Mouse (Mus musculus): ENCODE results near the gene Dennd1a. TPM values are rescaled to one million over a fixed set of nuclear protein-coding genes. Genes with fewer than 3 reads are reported as not detected.
"Not testable (repeated sequence)": the region's sequence is repeated elsewhere in the genome, so short reads cannot be mapped to it uniquely, and the experiment has no call there.

The Dennd1a gene
- polyA plus RNA-seq, 1 experiment, result 20.8 TPM

DNA sequence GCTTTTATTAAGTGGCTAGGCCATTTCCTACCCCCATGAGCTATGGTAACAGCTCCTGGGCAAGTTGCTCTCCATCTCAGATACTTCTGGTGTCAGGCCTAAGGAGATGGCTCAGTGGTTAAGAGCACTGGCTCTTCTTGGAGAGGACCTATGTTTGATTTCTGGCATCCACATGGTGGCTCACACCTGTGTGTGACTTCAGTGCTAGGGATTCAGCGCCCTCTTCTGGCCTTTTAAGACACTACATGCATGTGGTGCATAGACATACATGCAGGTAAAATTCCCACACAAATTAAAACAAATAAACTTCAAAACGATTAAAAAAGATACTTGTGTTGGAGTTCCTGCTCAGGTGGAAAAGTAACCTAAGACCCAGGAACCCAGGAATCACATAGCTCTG lies 338.8 kb downstream of the Dennd1a start:
- H3K4me3 ChIP-seq (replicated peaks; ENCODE audit: extremely low read depth, low read depth, low read length), result no peak overlapping the region

DNA sequence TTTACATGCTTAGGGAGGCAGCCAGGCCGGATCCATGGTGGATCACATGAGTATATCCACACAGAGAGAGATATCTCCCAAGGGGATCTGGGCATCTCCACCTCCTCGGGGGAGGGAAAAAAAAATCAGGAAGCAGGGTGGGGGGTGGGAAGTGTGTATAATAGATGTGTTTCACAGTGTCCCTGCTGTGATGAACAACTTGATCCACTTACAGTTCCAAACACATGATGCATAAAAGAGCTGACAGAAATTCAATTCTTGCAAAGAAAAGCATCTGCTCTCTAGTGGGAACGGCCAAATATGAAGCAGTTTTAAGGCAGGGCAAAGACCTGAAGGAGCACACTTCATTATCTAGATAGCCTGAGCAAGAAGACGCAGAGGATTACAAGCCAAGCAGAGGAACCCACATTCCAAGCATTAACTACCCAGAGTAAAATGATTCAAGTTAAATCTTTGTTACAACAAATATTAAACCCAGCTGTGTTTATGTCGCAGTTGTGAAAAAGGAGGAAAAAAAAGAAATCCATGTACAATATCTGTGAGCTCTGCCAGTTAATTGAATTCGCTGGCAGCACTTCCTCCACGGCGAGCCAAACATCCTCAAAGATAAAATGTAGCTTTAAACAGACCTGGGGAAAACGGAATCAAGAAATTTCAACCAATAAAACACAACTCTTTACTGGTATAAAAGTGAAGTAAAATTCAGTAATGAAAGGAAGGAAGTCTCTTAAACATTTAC lies 341.4 kb downstream of the Dennd1a start:
- DNase-seq, result no peak
- Histone ChIP-seq H3K4me3 (replicated peaks; ENCODE audit: extremely low read depth, low read depth, low read length) (no peak overlapping the region), H3K4me1 (ENCODE audit: control insufficient read depth, insufficient read depth, low read length) (peaks cover 8% of the 10 kb centered on the region)
- TF ChIP-seq CTCF (IDR thresholded peaks at IDR 0.05; ENCODE audit: insufficient read depth, low read length) (no peak), POLR2A (IDR thresholded peaks at IDR 0.05; ENCODE audit: borderline replicate concordance, extremely low read depth, low read depth, low read length) (no peak)
- WGBS, result 38% methylated on average over 9 of the region's 9 CpGs

More for the DNA sequence above, 338.8 kb downstream of the Dennd1a start:
- H3K4me1 ChIP-seq (ENCODE audit: control insufficient read depth, insufficient read depth, low read length), result peaks cover 8% of the 10 kb centered on the region
- TF ChIP-seq CTCF (IDR thresholded peaks at IDR 0.05; ENCODE audit: insufficient read depth, low read length) (peak; percentile 56), POLR2A (IDR thresholded peaks at IDR 0.05; ENCODE audit: borderline replicate concordance, extremely low read depth, low read depth, low read length) (no peak)
- 29% methylated on average over 2 of the region's 2 CpGs for WGBS
- peak; percentile 19 for DNase-seq

DNA sequence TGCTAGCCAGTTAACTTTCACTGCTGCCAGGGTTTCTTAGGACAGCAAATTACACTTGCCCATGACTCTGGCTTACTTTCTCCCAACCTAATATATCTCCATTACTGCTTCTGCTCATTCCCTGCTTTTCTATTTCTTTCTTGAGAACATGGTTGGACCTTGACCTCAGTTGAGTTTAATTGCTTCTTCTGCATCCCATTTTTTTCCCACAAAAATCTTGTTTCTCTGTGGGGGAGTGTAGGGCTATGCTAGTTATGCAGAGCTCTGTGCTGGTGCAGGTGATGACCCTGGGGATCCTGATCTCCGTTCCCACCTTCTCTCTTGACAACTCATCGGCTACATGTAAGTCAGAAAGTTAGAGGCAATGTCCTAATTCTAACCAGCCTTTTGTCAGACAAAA lies 344.3 kb downstream of the Dennd1a start:
- Histone ChIP-seq H3K4me1 (ENCODE audit: control insufficient read depth, insufficient read depth, low read length) (peaks cover 8% of the 10 kb centered on the region), H3K4me3 (replicated peaks; ENCODE audit: extremely low read depth, low read depth, low read length) (no peak overlapping the region)
- TF ChIP-seq POLR2A (IDR thresholded peaks at IDR 0.05; ENCODE audit: borderline replicate concordance, extremely low read depth, low read depth, low read length) (no peak), CTCF (IDR thresholded peaks at IDR 0.05; ENCODE audit: insufficient read depth, low read length) (no peak)
- WGBS, result 92% methylated on average over 2 of the region's 2 CpGs
- DNase-seq, result no peak

DNA sequence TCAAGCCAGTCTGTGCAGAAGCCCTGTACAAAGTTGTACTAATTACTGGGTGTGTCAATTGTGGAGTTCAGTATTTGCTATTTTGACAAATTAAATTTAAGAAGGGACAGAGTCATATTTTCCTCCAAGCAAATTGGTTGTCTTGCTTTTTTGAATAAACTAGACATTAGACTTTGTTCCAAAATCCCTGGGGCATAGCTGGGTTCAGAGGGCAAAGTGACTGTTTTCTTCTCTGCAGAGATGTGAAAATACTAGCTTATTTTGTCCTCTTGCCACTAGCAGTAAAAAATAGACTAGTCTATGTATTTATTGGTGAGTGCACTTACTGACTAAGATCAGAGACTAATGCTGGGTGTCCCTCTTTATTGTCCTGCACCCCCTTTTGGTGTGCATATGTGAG lies 345.4 kb downstream of the Dennd1a start:
- no peak for DNase-seq
- no peak for TF ChIP-seq POLR2A (IDR thresholded peaks at IDR 0.05; ENCODE audit: borderline replicate concordance, extremely low read depth, low read depth, low read length)
- TF ChIP-seq CTCF (IDR thresholded peaks at IDR 0.05; ENCODE audit: insufficient read depth, low read length), result no peak
- H3K4me3 ChIP-seq (replicated peaks; ENCODE audit: extremely low read depth, low read depth, low read length), result no peak overlapping the region
- peaks cover 8% of the 10 kb centered on the region for H3K4me1 ChIP-seq (ENCODE audit: control insufficient read depth, insufficient read depth, low read length)

DNA sequence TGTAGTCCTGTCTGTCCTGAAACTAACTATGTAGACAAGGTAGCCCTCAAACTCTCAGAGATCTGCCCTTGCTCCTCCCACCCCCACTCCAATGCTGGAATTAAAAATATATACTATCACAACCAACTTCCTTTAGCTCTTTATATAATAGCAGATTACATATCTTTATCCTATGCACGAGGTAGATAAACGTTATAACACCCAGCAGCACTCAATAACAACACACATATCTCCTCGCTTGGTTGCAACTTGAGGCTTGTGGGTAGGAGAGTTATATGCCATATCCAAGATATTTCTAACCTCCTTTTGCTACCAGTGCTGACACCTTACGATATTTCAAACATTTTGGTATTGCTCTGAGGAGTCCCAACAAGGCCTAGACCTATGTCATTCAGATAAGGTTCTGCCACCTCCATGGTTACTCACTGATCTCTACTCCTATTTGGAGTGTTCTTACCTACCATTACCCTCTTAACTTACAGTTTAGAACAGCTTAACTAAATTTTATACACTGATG lies 346.3 kb downstream of the Dennd1a start:
- Histone ChIP-seq H3K4me1 (ENCODE audit: control insufficient read depth, insufficient read depth, low read length) (no peaks in the 10 kb centered on the region; the same call in 1 of the 2 replicates), H3K4me3 (replicated peaks; ENCODE audit: extremely low read depth, low read depth, low read length) (no peak overlapping the region)
- TF ChIP-seq CTCF (IDR thresholded peaks at IDR 0.05; ENCODE audit: insufficient read depth, low read length) (no peak), POLR2A (IDR thresholded peaks at IDR 0.05; ENCODE audit: borderline replicate concordance, extremely low read depth, low read depth, low read length) (no peak)
- DNase-seq, result no peak
- 90% methylated on average over 4 of the region's 4 CpGs for WGBS

DNA sequence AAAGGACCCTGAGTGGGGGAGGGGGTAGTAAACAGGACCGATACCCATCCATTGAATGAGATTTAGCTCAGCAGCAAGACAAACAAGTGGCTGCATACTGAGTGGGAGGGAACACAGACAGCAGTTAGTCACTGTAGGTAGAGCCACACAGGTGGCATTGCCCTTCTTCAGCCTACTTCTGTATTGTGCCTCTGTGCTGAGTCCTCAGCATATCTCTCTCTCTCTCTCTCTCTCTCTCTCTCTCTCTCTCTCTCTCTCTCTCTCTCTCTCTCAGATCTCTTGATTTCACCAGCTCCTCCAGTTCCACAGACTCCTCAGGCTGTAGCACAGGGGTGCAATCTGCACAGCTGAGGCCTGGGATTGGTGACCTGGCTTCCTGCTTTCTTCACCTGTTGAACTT lies 347.2 kb downstream of the Dennd1a start:
- 88% methylated on average over 1 of the region's 1 CpGs for WGBS
- TF ChIP-seq CTCF (IDR thresholded peaks at IDR 0.05; ENCODE audit: insufficient read depth, low read length) (no peak), POLR2A (IDR thresholded peaks at IDR 0.05; ENCODE audit: borderline replicate concordance, extremely low read depth, low read depth, low read length) (no peak)
- no peaks in the 10 kb centered on the region for H3K4me1 ChIP-seq (ENCODE audit: control insufficient read depth, insufficient read depth, low read length)
- no peak for DNase-seq
- no peak overlapping the region for H3K4me3 ChIP-seq (replicated peaks; ENCODE audit: extremely low read depth, low read depth, low read length)

DNA sequence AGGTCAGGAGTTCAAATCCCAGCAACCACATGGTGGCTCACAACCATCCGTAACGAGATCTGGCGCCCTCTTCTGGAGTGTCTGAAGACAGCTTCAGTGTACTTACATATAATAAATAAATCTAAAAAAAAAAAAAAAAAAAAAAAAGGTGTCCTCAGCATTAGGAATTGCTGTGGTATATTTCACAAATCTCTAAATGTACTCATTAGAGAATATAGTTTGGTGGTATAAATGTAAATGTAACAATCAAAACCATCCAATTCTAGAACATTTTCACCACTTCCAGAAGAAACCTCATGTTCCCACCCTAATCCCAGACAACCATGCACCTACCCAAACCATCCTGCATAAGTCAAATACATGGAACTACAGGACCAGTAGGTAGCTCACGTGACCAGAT lies 350.3 kb downstream of the Dennd1a start:
- not testable (repeated sequence) for H3K4me1 ChIP-seq (ENCODE audit: control insufficient read depth, insufficient read depth, low read length); H3K4me3 ChIP-seq (replicated peaks; ENCODE audit: extremely low read depth, low read depth, low read length); DNase-seq
- WGBS, result 83% methylated on average over 4 of the region's 4 CpGs

- WGBS, result 91% methylated on average over 1 of the region's 1 CpGs
- no peak for DNase-seq
- no peak for TF ChIP-seq CTCF (IDR thresholded peaks at IDR 0.05; ENCODE audit: insufficient read depth, low read length)
- TF ChIP-seq POLR2A (IDR thresholded peaks at IDR 0.05; ENCODE audit: borderline replicate concordance, extremely low read depth, low read depth, low read length), result no peak
- Histone ChIP-seq H3K4me1 (ENCODE audit: control insufficient read depth, insufficient read depth, low read length) (no peaks in the 10 kb centered on the region), H3K4me3 (replicated peaks; ENCODE audit: extremely low read depth, low read depth, low read length) (no peak overlapping the region)
Measured at GRCm38 (mm10) chr2:37932240-37932639, 354.9 kb downstream of the Dennd1a start.

GRCm38 (mm10) chr2:37931018-37931930 lies 355.9 kb downstream of the Dennd1a start:
- TF ChIP-seq POLR2A (IDR thresholded peaks at IDR 0.05; ENCODE audit: borderline replicate concordance, extremely low read depth, low read depth, low read length), result no peak
- no peak for TF ChIP-seq CTCF (IDR thresholded peaks at IDR 0.05; ENCODE audit: insufficient read depth, low read length)
- WGBS, result 72% methylated on average over 5 of the region's 5 CpGs
- no peaks in the 10 kb centered on the region for H3K4me1 ChIP-seq (ENCODE audit: control insufficient read depth, insufficient read depth, low read length)
- H3K4me3 ChIP-seq (replicated peaks; ENCODE audit: extremely low read depth, low read depth, low read length), result no peak overlapping the region
- DNase-seq, result no peak
